Mouse (Mus musculus): ENCODE data around the gene Scgb1b30. TPM values are rescaled to one million over a fixed set of nuclear protein-coding genes. Genes with fewer than 3 reads are reported as not detected.
A peak's percentile ranks its signal among the peaks of the same experiment; 100 is the strongest.

The Scgb1b30 gene
- polyA plus RNA-seq, 1 experiment from 2014 or later: not detected

- Histone ChIP-seq H3K9ac (replicated peaks; ENCODE audit: low read depth, low read length) (no peak overlapping the region), H3K4me1 (replicated peaks; ENCODE audit: control insufficient read depth, insufficient read depth, low read length) (peaks cover 5% of the 10 kb centered on the region), H3K4me3 (replicated peaks; ENCODE audit: low read length) (no peak overlapping the region), H3K4me2 (ENCODE audit: low read length) (no peak overlapping the region), H3K27me3 (replicated peaks; ENCODE audit: control insufficient read depth, insufficient read depth, low read length) (no peaks in the 10 kb centered on the region), H3K27ac (ENCODE audit: low read length) (no peak overlapping the region), H3K36me3 (ENCODE audit: control insufficient read depth, insufficient read depth) (no peaks in the 10 kb centered on the region), H3K9me3 (ENCODE audit: control insufficient read depth, low read length) (peaks cover 4% of the 10 kb centered on the region; the same call in 1 of the 2 replicates)
- ATAC-seq: no peak
- WGBS: 89% methylated on average over 3 of the region's 3 CpGs
Observed at GRCm38 (mm10) chr7:34126291-34126690, 31.1 kb downstream of the Scgb1b30 start.

- Histone ChIP-seq H3K36me3 (ENCODE audit: control insufficient read depth, insufficient read depth) (no peaks in the 10 kb centered on the region), H3K4me2 (ENCODE audit: low read length) (no peak overlapping the region), H3K9me3 (ENCODE audit: control insufficient read depth, low read length) (peaks cover 4% of the 10 kb centered on the region; the same call in 1 of the 2 replicates), H3K4me1 (replicated peaks; ENCODE audit: control insufficient read depth, insufficient read depth, low read length) (peaks cover 19% of the 10 kb centered on the region), H3K27me3 (replicated peaks; ENCODE audit: control insufficient read depth, insufficient read depth, low read length) (no peaks in the 10 kb centered on the region), H3K27ac (ENCODE audit: low read length) (no peak overlapping the region), H3K9ac (replicated peaks; ENCODE audit: low read depth, low read length) (no peak overlapping the region), H3K4me3 (replicated peaks; ENCODE audit: low read length) (no peak overlapping the region)
- WGBS: 73% methylated on average over 3 of the region's 3 CpGs
- ATAC-seq: no peak
Observed at GRCm38 (mm10) chr7:34131118-34131517, 35.9 kb downstream of the Scgb1b30 start.

- Histone ChIP-seq H3K9ac (replicated peaks; ENCODE audit: low read depth, low read length) (peak overlapping the region; percentile 65; the same call in 1 of the 2 replicates), H3K4me1 (replicated peaks; ENCODE audit: control insufficient read depth, insufficient read depth, low read length) (peaks cover 19% of the 10 kb centered on the region), H3K36me3 (ENCODE audit: control insufficient read depth, insufficient read depth) (no peaks in the 10 kb centered on the region), H3K27me3 (replicated peaks; ENCODE audit: control insufficient read depth, insufficient read depth, low read length) (no peaks in the 10 kb centered on the region), H3K9me3 (ENCODE audit: control insufficient read depth, low read length) (no peaks in the 10 kb centered on the region; the same call in 1 of the 2 replicates), H3K27ac (ENCODE audit: low read length) (no peak overlapping the region), H3K4me3 (replicated peaks; ENCODE audit: low read length) (peak overlapping the region; percentile 76), H3K4me2 (ENCODE audit: low read length) (peak overlapping the region; percentile 56)
- WGBS: 7% methylated on average over 3 of the region's 3 CpGs
- ATAC-seq: 0 out of 2 replicates have a peak, but pooled peaks have one; percentile 4
Observed at GRCm38 (mm10) chr7:34131959-34132354, 36.7 kb downstream of the Scgb1b30 start.

GRCm38 (mm10) chr7:34132355-34133079 lies 37.3 kb downstream of the Scgb1b30 start:
- WGBS: under 1% methylated on average over 88 of the region's 116 CpGs

GRCm38 (mm10) chr7:34133117-34133762 lies 38.0 kb downstream of the Scgb1b30 start, which contains the start of gene Wtip:
Gene Wtip (minus strand): TSS chr7:34133268.
- peak; percentile 80 for ATAC-seq
- H3K4me2 ChIP-seq (ENCODE audit: low read length): peak within 1 kb of the TSS; percentile 62
- peak within 1 kb of the TSS; percentile 41; the same call in 1 of the 2 replicates for H3K27ac ChIP-seq (ENCODE audit: low read length)

More at GRCm38 (mm10) chr7:34132355-34133079, 37.3 kb downstream of the Scgb1b30 start:
- peak; percentile 72 for ATAC-seq
- Histone ChIP-seq H3K4me1 (replicated peaks; ENCODE audit: control insufficient read depth, insufficient read depth, low read length) (peaks cover 19% of the 10 kb centered on the region), H3K27me3 (replicated peaks; ENCODE audit: control insufficient read depth, insufficient read depth, low read length) (no peaks in the 10 kb centered on the region), H3K9me3 (ENCODE audit: control insufficient read depth, low read length) (no peaks in the 10 kb centered on the region), H3K4me3 (replicated peaks; ENCODE audit: low read length) (peak overlapping the region; percentile 76), H3K36me3 (ENCODE audit: control insufficient read depth, insufficient read depth) (no peaks in the 10 kb centered on the region), H3K4me2 (ENCODE audit: low read length) (peak overlapping the region; percentile 56), H3K9ac (replicated peaks; ENCODE audit: low read depth, low read length) (peak overlapping the region; percentile 65), H3K27ac (ENCODE audit: low read length) (peak overlapping the region; percentile 37; the same call in 1 of the 2 replicates)

GRCm38 (mm10) chr7:34134336-34134735 lies 39.1 kb downstream of the Scgb1b30 start:
- Histone ChIP-seq H3K9ac (replicated peaks; ENCODE audit: low read depth, low read length) (no peak overlapping the region), H3K4me3 (replicated peaks; ENCODE audit: low read length) (no peak overlapping the region), H3K27me3 (replicated peaks; ENCODE audit: control insufficient read depth, insufficient read depth, low read length) (no peaks in the 10 kb centered on the region), H3K4me1 (replicated peaks; ENCODE audit: control insufficient read depth, insufficient read depth, low read length) (peaks cover 19% of the 10 kb centered on the region), H3K27ac (ENCODE audit: low read length) (no peak overlapping the region), H3K4me2 (ENCODE audit: low read length) (no peak overlapping the region), H3K36me3 (ENCODE audit: control insufficient read depth, insufficient read depth) (no peaks in the 10 kb centered on the region), H3K9me3 (ENCODE audit: control insufficient read depth, low read length) (no peaks in the 10 kb centered on the region)
- ATAC-seq: no peak
- 90% methylated on average over 2 of the region's 2 CpGs for WGBS

More at GRCm38 (mm10) chr7:34133117-34133762, 38.0 kb downstream of the Scgb1b30 start, which contains the start of gene Wtip:
- peak within 1 kb of the TSS; percentile 76 for H3K4me3 ChIP-seq (replicated peaks; ENCODE audit: low read length)
- 2% methylated on average over 15 of the region's 65 CpGs for WGBS
- H3K9me3 ChIP-seq (ENCODE audit: control insufficient read depth, low read length): no peaks in the 10 kb centered on the region
- no peaks in the 10 kb centered on the region for H3K27me3 ChIP-seq (replicated peaks; ENCODE audit: control insufficient read depth, insufficient read depth, low read length)
- H3K36me3 ChIP-seq (ENCODE audit: control insufficient read depth, insufficient read depth): no peaks in the 10 kb centered on the region
- H3K4me1 ChIP-seq (replicated peaks; ENCODE audit: control insufficient read depth, insufficient read depth, low read length): peaks cover 19% of the 10 kb centered on the region
- H3K9ac ChIP-seq (replicated peaks; ENCODE audit: low read depth, low read length): peak within 1 kb of the TSS; percentile 65

GRCm38 (mm10) chr7:34139493-34139892 lies 44.3 kb downstream of the Scgb1b30 start:
- no peaks in the 10 kb centered on the region for H3K4me1 ChIP-seq (replicated peaks; ENCODE audit: control insufficient read depth, insufficient read depth, low read length)
- no peaks in the 10 kb centered on the region for H3K27me3 ChIP-seq (replicated peaks; ENCODE audit: control insufficient read depth, insufficient read depth, low read length)
- H3K4me2 ChIP-seq (ENCODE audit: low read length): no peak overlapping the region
- H3K9me3 ChIP-seq (ENCODE audit: control insufficient read depth, low read length): no peaks in the 10 kb centered on the region
- no peak overlapping the region for H3K9ac ChIP-seq (replicated peaks; ENCODE audit: low read depth, low read length)
- H3K27ac ChIP-seq (ENCODE audit: low read length): no peak overlapping the region
- H3K36me3 ChIP-seq (ENCODE audit: control insufficient read depth, insufficient read depth): peaks cover 42% of the 10 kb centered on the region
- ATAC-seq: no peak
- WGBS: 92% methylated on average over 6 of the region's 6 CpGs
- no peak overlapping the region for H3K4me3 ChIP-seq (replicated peaks; ENCODE audit: low read length)

- Histone ChIP-seq H3K27ac (ENCODE audit: low read length) (no peak overlapping the region), H3K4me2 (ENCODE audit: low read length) (no peak overlapping the region), H3K4me1 (replicated peaks; ENCODE audit: control insufficient read depth, insufficient read depth, low read length) (no peaks in the 10 kb centered on the region), H3K9me3 (ENCODE audit: control insufficient read depth, low read length) (no peaks in the 10 kb centered on the region), H3K9ac (replicated peaks; ENCODE audit: low read depth, low read length) (no peak overlapping the region), H3K4me3 (replicated peaks; ENCODE audit: low read length) (no peak overlapping the region), H3K27me3 (replicated peaks; ENCODE audit: control insufficient read depth, insufficient read depth, low read length) (no peaks in the 10 kb centered on the region), H3K36me3 (ENCODE audit: control insufficient read depth, insufficient read depth) (peaks cover 58% of the 10 kb centered on the region)
- no peak for ATAC-seq
- WGBS: 94% methylated on average over 13 of the region's 13 CpGs
Observed at GRCm38 (mm10) chr7:34141123-34141522, 45.9 kb downstream of the Scgb1b30 start.

- 90% methylated on average over 4 of the region's 4 CpGs for WGBS
- no peak overlapping the region for H3K4me3 ChIP-seq (replicated peaks; ENCODE audit: low read length)
- no peak overlapping the region for H3K4me2 ChIP-seq (ENCODE audit: low read length)
- no peaks in the 10 kb centered on the region for H3K27me3 ChIP-seq (replicated peaks; ENCODE audit: control insufficient read depth, insufficient read depth, low read length)
- peaks cover 84% of the 10 kb centered on the region for H3K36me3 ChIP-seq (ENCODE audit: control insufficient read depth, insufficient read depth)
- peaks cover 3% of the 10 kb centered on the region; the same call in 1 of the 2 replicates for H3K9me3 ChIP-seq (ENCODE audit: control insufficient read depth, low read length)
- H3K4me1 ChIP-seq (replicated peaks; ENCODE audit: control insufficient read depth, insufficient read depth, low read length): no peaks in the 10 kb centered on the region
- no peak overlapping the region for H3K27ac ChIP-seq (ENCODE audit: low read length)
- H3K9ac ChIP-seq (replicated peaks; ENCODE audit: low read depth, low read length): no peak overlapping the region
- no peak for ATAC-seq
Observed at GRCm38 (mm10) chr7:34147193-34147592, 52.0 kb downstream of the Scgb1b30 start.
